Comparison of ENCODE assay signal across 8 mouse cellular contexts in the genomic region with DNA sequence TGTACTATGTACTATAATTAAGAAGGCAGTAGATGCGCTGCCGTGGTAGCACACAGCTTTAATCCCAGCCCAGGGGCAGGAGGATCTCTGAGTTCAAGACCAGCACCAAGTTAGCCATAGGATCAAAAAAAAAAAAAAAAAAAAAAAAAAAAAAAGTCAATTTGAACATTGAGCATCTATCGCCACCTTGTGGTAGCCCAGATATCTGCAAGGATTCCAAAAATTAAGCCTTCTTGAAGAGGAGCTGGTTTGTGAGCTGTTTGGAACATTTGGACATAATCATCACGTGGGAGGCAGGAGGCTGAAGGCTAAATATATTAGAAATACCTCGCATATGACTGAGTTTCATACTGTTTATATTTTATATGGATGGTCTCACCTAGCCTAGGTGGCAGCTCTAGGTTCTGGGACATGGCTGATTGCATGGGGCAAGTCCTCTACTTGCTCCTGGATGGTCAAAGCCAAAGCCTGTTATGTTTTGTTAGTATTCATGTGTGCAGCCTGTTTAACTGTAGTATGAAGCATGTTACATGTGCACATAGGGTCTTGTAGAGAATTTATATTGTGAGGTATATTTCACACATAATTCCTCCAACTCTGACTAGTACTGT. TPM values are rescaled to one million over a fixed set of nuclear protein-coding genes. Genes with fewer than 3 reads are reported as not detected.
DNase-seq lines count a peak whose midpoint lies in the region; ATAC-seq lines count a peak whose summit lies in the region.

No protein-coding gene starts in this region.

- H3K4me1 ChIP-seq in forebrain, embryonic 11.5 days (replicated peaks; ENCODE audit: control insufficient read depth, insufficient read depth, low read length): no peaks in the 10 kb centered on the region
- H3K4me1 ChIP-seq in forebrain, embryonic 15.5 days: no peaks in the 10 kb centered on the region

- no peaks in the 10 kb centered on the region for H3K9me3 ChIP-seq in forebrain, embryonic 11.5 days (ENCODE audit: control insufficient read depth, low read length)
- no peaks in the 10 kb centered on the region for H3K9me3 ChIP-seq in forebrain, embryonic 15.5 days

- no peak overlapping the region for H3K27ac ChIP-seq in forebrain, embryonic 11.5 days (ENCODE audit: low read depth, low read length)
- H3K27ac ChIP-seq in forebrain, embryonic 15.5 days (replicated peaks): no peak overlapping the region

- H3K9ac ChIP-seq in forebrain, embryonic 11.5 days (ENCODE audit: low read length): no peak overlapping the region
- H3K9ac ChIP-seq in forebrain, embryonic 15.5 days (replicated peaks): no peak overlapping the region

- no peak for ATAC-seq in forebrain, embryonic 11.5 days (replicated peaks; ENCODE audit: low FRiP score)
- no peak for ATAC-seq in forebrain, embryonic 15.5 days (replicated peaks)

- no peaks in the 10 kb centered on the region for H3K36me3 ChIP-seq in forebrain, embryonic 11.5 days (ENCODE audit: control insufficient read depth, insufficient read depth, low read length)
- no peaks in the 10 kb centered on the region for H3K36me3 ChIP-seq in forebrain, embryonic 15.5 days

- no peaks in the 10 kb centered on the region for H3K27me3 ChIP-seq in forebrain, embryonic 11.5 days (ENCODE audit: control insufficient read depth, insufficient read depth, low read length)
- H3K27me3 ChIP-seq in forebrain, embryonic 15.5 days: no peaks in the 10 kb centered on the region

- 12% methylated on average over 5 of the region's 5 CpGs for WGBS in forebrain, embryonic 11.5 days
- WGBS in forebrain, embryonic 15.5 days: 10% methylated on average over 5 of the region's 5 CpGs

- no peak overlapping the region for H3K4me3 ChIP-seq in forebrain, embryonic 11.5 days (ENCODE audit: low read depth, low read length)
- no peak overlapping the region for H3K4me3 ChIP-seq in forebrain, embryonic 15.5 days

- peak; percentile 63 for DNase-seq in forebrain, embryonic 11.5 days (ENCODE audit: low spot score)
- peak; percentile 80 for DNase-seq in 3T3-L1 (ENCODE audit: low read depth, low spot score)
- DNase-seq in adrenal gland, postnatal 14 days: peak; percentile 77
- DNase-seq in embryo, embryonic 11.5 days (ENCODE audit: low read depth, low spot score): peak; percentile 54
- DNase-seq in kidney, postnatal 25 days: peak; percentile 55 to 82
- peak; percentile 82 for DNase-seq in lung, postnatal 10 days
- peak; percentile 22 for DNase-seq in spleen, adult 12 weeks (ENCODE audit: low spot score)

- no peak overlapping the region for H3K4me2 ChIP-seq in forebrain, embryonic 11.5 days (ENCODE audit: low read depth, low read length, severe bottlenecking)
- H3K4me2 ChIP-seq in forebrain, embryonic 15.5 days (replicated peaks): no peak overlapping the region

RNA-seq across cellular contexts. Expression of a gene that starts 21.6 kb away (rescaled TPM):
- 24.7 and 25.7 TPM in 2 replicates for polyA plus RNA-seq in forebrain, embryonic 11.5 days (2014; fragmentation: Nextera tagmentation; extraction: Ambion mirVana)
- 11.0 and 11.2 TPM in 2 replicates for polyA plus RNA-seq in forebrain, embryonic 15.5 days (2015; fragmentation: Nextera tagmentation; extraction: Ambion mirVana)
- 41.5 and 44.2 TPM in 2 replicates for total RNA-seq in adrenal gland, postnatal 14 days (2021)

RNA-seq across cellular contexts. Expression of a gene that starts 22.3 kb away (rescaled TPM):
- polyA plus RNA-seq in forebrain, embryonic 11.5 days (2014; fragmentation: Nextera tagmentation; extraction: Ambion mirVana): 85.0 and 89.8 TPM in 2 replicates
- 55.4 and 62.4 TPM in 2 replicates for polyA plus RNA-seq in forebrain, embryonic 15.5 days (2015; fragmentation: Nextera tagmentation; extraction: Ambion mirVana)
- total RNA-seq in adrenal gland, postnatal 14 days (2021): 22.0 and 30.2 TPM in 2 replicates

RNA-seq across cellular contexts. Expression of a gene that starts 36.7 kb away (rescaled TPM):
- polyA plus RNA-seq in forebrain, embryonic 11.5 days (2014; fragmentation: Nextera tagmentation; extraction: Ambion mirVana): 15.8 and 17.4 TPM in 2 replicates
- 111 and 115 TPM in 2 replicates for polyA plus RNA-seq in forebrain, embryonic 15.5 days (2015; fragmentation: Nextera tagmentation; extraction: Ambion mirVana)
- 123 and 142 TPM in 2 replicates for total RNA-seq in adrenal gland, postnatal 14 days (2021)

Comparison
In these comparisons a context has a peak if more than half of its experiments do, and no peak if none do; other contexts are left out.
1. DNase-seq: peak in every context shown above with its lines; median percentile 82 in lung, postnatal 10 days; 80 in 3T3-L1; 77 in adrenal gland, postnatal 14 days; 68 in kidney, postnatal 25 days; 63 in forebrain, embryonic 11.5 days; 54 in embryo, embryonic 11.5 days; 22 in spleen, adult 12 weeks.